Mouse (Mus musculus): Measurements from ENCODE around the gene Ispd.

- TF ChIP-seq CTCF (conservative IDR thresholded peaks at IDR 0.05; ENCODE audit: insufficient read depth, insufficient read length, low read depth, low read length) (no peak), POLR2A (IDR thresholded peaks at IDR 0.05; ENCODE audit: low read depth, low read length) (no peak)
Measured at GRCm38 (mm10) chr12:36725250-36725649, 344.0 kb downstream of the Ispd start.
